Mouse (Mus musculus): ENCODE results near the gene Radil.

Radil gene

DNA sequence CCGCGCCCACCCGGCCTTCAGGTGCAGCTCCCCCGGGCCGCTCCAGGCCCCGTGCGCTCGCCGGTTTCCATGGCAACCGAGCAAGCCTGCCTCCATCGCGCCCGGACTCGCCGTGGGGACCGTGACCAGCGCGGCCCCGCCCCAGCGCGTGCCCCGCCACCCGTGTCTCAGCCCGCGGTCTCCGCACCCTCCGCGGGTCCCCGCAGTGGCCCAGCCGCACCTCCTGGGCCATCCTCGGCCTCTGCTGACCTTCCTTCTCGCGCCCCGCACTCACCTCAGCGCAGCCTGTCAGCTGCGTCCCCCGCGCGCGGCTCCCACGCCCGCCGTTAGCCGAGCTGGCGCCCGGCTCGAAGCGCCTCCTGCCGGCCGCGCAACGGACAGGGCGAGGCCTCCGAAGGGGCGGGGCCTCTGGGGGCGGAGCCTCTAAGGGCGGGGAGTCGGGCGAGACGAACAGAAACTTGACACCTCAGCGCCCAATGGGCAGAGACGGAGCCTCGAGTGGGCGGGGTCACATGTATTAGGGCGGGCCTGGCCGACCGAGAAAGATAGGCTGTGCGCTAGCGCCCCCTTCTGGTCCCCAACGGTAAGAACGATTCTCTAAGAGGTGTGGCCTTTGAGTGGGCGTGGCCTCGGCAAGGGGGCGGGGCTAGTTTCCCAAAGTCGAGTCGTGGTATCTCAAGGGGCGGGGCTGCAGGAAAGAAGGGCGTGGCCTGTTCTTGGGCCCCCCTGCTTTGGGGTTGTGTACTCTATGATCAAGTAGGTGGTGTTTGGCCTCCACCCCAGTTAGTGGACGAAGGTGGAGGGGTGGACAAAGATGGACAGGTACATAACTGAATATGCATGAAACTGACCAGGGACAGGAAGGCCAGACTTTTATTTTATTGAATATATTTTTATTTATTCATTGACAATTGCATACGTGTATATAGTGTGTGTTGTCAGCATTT is at the start of gene Radil:
TSS of gene Radil (minus strand) at position 393 of the 947 bp plus-strand sequence.
- peak; percentile 41 for DNase-seq (ENCODE audit: low read depth, low spot score)

DNA sequence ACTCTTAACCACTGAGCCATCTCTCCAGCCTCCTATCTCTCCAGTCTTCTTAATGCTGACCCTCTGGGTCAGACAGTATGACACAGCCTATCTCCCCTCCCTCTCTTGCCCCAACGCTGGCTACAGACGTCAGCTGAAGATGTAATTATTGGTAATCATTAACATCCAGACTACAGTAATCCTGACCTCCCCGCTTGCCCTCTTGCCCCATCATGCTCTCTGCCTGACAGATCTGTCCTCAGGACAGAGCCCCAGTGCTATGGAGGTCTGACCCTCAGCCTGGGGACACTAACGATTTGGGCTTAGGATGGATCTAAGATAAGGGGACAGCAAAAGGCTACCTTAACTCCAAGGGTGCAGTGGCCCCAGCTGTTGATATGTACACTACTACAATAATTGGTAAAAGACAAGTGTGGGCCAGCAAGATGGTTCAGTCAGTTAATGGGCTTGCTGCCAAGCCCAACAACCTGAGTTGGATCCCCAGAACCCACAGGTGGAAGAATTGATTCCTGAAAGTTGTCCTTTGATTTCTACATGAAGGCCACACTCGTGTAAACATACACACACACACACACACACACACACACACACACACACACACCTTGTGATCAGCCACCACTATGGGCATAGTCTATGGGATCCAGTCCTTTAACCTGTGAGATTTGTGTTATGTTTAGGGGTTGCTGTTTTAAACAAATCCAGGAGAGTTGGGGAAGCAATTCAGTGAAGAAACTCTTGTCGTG is 46.9 kb upstream of the Radil start:
- no peak for DNase-seq (ENCODE audit: low read depth, low spot score)

DNA sequence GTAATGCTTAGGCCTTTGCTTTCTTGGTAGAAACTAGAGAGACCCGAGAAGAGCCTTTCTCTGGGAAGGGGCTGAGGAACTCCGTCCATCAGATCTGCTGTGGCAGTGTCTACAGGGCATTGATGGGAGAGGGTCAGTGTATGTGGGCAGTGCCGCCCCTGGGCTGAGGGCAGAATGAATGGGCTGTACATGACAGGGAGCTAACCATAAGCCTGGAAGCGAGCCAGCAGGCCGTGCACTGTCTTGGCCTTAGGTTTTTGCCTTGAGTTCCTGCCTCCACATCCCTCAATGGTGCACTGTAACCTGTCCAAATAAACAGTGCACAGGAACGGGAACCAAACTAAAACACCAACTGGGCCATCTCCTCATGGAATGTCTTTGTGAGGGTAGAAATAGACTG is 45.8 kb upstream of the Radil start:
- DNase-seq (ENCODE audit: low read depth, low spot score) = no peak

DNA sequence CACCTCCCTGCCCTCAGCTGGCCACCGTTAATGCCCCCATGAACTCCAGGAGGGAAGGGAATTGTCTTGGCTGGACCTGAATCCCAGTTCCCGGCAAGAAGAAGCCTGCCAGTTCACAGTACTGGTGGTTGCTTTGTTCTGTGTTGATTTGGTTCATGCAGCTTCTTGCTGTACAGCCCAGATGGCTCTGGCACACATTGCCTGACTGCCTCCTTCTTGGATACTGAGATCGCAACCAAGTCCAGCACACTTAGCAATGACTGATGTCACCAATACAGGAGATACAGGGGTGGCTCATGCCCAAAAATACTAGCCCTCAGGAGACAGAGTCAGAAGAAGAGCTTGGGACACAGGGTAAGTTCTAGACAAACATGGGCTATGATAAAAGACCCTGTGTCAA is 44.8 kb upstream of the Radil start:
- DNase-seq (ENCODE audit: low read depth, low spot score) = no peak

DNA sequence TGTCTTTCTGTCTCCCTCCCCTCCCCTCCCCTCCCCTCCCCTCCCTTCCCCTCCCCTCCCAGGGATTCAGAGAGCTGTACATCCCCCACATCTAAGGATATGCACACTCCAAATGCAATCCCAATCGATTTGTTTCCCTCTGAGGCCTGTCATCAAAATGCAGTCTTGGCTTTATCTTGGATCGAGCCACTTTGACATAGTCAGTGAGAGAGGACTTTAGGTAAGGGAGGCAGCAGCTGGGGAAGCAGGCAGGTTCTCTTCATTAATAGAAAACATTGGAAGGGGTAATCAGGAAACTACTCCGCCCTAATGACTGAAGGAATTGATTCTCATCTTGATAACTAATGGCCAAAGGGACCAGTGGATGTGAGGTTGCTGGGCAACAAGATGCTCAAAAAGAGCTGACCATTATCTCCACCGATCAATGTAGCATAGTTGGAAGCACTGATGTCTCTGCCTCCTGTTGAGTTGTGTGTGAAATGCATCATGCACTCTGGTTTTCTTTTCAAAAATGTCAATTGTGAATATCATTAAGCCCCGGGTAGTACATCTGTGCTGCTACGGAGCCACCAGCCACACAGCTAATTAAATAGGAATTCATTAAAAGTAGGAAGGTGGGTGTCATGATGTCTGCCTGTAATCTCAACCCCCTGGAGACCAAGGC is 40.2 kb upstream of the Radil start:
- DNase-seq (ENCODE audit: low read depth, low spot score) = no peak

DNA sequence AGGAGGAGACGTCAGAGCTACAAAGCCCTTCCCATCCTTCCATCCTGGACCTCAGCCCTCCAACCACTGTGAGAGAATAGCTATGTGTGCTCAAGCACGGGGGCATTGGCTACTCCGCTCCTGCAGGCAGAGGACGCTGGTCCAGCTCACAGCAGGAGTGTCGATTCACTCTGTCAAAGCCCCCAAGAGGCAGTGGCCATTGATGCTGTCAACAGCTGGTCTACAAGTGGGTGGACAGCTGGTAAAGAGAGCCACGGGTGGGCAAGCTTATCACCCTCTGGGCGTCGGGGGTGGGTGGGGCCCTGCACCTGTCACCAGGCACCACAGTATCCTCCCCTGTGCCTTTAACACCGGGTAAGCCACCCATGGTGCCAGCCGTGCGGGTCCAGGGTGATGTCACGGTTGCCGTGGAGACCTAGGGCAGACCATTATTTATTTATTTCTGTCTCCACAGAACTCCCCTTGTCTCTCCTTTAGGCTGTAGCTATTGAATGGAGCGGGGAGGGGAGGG is 32.8 kb upstream of the Radil start:
- DNase-seq (ENCODE audit: low read depth, low spot score) = no peak

DNA sequence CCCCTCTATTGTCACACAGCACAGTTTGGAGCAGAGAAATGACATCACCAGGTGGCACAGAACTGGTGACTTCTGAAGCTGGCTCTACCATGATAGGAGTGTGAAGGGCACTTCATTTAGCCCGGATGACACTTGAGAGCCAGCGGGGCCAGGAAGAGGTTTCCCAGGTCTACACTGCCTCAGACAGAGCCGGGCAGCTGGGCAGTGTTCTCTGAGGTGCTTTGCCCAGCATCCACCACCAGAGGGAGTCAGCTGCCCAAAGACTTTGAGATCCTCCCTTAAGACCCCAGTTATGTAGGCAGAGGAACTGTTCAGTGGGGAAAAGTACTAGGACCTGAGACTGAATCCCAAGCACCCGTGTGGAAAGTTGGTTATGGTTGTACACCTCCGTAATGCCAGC is 30.6 kb upstream of the Radil start:
- peak; percentile 64 for DNase-seq (ENCODE audit: low read depth, low spot score)

DNA sequence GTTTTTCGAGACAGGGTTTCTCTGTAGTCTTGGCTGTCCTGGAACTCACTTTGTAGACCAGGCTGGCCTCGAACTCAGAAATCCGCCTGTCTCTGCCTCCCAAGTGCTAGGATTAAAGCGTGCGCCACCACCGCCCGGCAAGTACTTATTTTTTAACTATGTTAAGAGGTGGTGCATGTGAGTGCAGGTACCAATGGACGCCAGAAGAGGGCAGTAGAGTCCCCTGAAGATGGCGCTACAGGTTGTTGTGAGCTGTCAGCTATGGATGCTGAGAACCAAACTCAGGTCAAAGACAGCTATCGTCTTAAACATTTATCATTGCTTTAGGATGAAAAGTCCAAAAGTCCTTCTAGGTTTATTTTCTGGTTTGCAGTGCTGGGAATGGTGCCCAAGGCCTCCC is 27.3 kb upstream of the Radil start:
- peak; percentile 10 for DNase-seq (ENCODE audit: low read depth, low spot score)

DNA sequence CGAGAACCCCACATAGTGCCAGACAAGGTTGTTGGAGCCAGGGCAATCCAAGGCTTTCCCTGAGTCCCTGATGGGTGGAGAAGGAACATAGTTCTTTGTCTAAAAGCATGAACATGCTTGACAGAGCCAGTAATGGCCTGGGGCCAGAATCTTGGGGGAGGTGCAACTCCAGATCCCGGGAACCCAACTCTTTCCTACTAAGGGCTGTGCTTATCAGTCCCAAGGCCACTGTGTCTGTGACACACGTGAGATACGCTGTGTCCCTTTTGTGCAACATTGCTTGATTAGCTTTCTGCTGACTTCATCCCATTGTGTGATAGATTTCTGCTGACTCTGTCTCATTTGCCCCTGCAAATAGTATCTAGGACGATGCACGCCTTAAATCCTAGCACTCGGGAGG is 25.9 kb upstream of the Radil start:
- DNase-seq (ENCODE audit: low read depth, low spot score) = no peak

DNA sequence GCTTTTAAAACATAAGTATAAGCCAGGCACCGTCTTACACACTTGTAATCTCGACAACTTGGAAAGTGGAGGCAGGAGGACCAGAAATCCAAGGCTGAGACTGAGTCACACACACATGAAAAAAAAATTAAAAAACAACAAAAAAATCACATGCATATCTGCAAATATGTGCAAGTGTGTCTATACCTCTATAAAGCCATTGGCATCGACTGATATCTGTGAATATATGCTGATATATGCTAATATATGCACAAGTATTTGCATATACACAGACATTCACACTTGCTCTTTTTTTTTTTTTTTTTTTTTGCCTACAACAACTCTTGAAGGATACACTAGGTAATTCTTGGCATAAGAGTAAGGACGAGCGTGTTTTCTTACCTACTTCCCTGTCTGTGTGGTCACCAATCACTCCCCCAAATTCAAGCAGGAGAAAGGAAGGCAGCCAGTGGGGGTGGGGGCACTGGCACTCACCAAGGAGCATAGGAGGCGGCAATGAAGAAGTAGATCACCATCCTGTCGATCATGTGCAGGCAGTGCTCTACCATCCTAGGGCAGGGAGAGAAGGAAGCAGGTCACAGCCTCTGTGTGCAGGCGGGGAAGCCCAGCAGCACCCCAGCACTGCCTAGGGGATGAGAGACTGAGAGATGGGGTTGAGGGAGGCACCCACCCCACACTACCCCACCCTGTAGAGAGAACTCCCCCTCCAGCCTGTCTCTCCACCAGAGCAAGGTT is 23.6 kb upstream of the Radil start:
- no peak for DNase-seq (ENCODE audit: low read depth, low spot score)

DNA sequence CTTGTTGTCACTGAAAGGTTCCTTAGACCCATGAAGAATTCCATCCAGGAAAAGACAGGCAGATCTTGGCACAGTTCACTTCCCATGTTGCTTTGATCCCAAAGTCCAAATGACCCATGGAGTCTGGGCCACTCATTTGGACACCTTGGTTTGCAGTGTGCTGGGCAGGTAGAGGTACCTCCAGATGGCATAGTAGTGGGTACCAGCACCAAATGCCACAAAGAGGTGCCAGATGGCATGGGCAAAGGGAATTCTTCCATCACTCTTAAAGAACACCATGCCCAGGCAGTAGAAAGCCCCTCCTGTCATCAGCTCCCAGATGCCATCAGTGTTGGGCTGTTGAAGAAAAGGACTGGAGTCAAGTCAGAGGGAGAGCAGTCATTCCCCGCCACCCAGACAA is 13.7 kb upstream of the Radil start:
- no peak for DNase-seq (ENCODE audit: low read depth, low spot score)

DNA sequence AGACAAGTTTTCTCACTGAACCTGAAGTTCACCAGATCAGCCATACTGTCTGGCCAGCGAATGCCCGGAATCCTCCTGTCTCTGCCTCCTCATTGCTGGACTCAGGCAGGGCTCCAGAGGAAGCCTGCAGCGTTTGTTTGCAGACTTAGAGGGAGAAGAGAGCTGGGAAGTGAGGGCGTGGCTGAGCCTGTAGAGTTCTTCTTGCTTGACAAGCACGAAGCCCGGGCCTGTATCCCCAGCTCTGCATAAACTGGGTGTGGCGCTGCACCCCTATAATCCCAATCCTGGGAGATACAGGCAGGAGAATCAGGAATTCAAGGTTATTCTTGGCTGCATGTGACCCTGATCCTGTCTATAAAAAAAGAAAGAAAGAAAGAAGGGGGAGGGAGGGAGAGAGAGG is 9.4 kb upstream of the Radil start:
- DNase-seq (ENCODE audit: low read depth, low spot score) = no peak

DNA sequence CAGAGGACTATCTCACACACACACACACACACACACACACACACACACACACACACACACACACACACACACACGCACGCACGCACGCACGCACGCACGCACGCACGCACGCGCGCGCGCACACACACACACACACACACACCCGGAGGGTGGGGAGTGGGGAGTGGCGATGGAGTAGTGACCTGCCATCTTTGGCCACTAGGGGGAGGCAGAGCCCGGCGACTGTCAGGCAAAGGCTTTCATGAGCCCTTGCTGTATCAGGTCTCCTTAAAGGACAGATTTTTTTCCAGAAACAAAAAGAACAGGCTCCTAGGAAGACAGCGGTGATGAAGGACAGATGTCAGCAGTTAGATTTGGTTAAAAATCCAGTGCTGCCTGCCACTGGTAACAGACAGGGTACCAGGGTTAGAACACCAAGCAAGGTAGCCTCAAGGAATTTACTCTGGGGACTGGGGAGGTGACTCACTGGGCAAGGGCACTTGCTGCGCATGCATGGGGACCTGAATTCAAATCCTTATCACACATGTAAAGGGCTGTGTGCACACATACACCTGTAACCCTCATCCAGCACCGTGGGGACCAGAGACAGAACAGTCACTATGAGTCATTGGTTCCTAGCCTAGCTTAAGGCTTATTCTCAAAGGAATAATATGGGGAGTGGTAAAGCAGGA is 6.6 kb upstream of the Radil start:
- DNase-seq (ENCODE audit: low read depth, low spot score) = peak; percentile 84

DNA sequence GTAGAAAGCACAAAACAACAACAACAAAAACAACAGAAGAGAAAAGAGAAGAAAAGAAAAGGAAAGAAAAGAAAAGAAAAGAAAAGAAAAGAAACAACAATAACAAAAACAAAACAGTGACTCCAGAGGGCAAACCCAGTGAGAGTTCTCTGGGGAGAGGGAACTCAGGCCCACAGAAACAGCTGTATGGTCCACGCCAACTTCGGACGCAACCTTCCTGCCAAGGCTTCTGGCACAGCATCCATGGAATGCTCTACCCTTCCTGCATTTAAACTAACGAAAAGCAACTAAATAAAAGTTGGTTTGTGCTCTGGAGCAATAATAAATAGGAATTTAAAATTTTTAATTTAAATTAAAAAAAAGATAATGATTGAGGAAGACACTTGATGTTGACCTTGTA is 5.8 kb upstream of the Radil start:
- DNase-seq (ENCODE audit: low read depth, low spot score) = no peak

DNA sequence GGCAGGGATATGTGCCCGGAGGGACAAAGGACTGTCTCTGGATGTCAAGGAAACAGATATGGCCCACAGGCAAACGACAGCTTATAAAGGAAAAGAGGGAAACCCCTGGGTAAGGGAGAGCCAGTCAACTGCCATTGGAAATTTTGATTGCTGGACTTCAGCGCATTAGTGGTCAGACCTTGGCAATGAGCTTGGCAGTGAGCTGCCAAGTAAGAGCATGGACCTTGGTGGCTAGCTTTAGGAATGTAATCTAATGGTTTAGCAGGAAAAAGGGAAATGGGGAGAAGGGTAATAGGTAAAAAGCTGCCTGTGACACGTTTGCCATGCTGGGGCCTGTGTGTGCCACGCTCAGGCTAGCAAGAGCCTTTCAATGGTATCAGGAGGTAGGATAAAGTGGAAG is 5.0 kb upstream of the Radil start:
- no peak for DNase-seq (ENCODE audit: low read depth, low spot score)

DNA sequence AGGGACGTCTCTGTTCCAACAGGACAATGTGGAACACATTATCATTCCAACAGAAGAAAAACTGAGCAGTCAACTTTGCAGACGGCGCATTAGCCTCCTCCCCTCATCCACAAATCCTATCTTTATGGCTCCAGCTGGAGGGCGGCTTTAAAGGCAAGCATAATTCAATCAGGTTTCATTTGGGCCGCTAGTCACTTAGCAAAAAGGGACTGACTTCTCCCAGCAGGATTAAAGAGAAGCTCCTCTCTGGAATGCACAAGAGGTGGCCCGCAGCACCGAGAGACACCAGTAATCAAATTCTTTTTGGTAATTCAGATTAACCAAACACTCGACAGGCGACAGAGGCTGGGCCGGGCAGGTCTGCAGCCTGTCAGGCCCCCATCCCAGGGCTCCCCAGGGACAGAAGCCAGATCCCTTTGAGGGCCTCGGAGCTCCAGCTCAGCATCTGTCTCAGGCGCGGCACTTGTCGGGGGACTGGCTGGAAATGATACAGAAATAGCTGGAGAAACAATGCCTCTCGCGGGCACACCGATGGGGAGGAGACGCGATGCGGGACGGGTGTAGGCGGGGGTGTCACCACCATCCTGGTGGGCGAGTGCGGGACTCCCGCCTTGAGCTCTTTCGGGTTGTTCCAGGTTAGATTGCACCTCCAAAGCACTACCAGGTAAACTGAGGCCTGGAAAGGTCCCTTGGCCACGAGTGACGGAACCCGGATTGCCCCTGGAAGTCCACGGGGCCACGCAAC is 765 bp downstream of the Radil start:
- no peak for DNase-seq (ENCODE audit: low read depth, low spot score)

DNA sequence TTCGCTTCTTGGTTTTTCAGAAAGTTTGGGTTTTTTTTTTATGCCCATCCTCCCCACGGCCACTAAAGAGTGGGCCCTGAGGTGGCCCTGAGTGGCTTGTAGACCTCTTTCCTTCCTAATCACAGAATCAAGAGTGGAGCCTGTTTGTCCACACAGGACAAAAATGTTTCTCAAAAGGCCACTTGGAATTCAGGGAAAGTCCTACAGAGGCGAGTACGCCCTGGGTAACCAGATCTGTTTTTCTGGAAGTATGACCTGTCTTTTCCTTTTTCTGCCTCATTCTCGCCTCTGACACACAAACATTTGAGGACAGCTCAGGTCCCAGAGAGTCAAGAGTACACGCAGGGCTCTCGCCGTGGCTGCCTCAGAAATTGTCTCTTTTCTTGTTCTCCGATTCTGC is 1.5 kb downstream of the Radil start:
- DNase-seq (ENCODE audit: low read depth, low spot score) = no peak

DNA sequence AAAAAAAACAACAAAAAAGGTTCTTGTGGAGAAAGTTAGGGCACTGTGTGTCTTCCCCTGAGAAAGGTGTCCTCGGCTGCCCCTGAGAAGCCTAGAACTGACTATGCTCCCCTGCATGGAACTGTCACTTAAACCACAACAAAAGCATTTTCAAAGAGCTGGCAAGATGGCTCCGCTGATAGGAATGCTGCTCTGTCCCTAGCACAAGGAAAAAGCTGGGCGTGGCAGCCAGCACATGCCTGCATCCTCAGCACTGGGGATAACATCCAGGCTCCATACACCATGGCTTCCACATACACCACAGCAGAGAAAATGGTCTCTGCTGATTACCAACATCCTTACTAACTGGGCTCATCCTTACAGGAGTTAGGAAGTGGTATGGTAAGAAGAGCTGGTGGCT is 3.8 kb downstream of the Radil start:
- no peak for DNase-seq (ENCODE audit: low read depth, low spot score)

DNA sequence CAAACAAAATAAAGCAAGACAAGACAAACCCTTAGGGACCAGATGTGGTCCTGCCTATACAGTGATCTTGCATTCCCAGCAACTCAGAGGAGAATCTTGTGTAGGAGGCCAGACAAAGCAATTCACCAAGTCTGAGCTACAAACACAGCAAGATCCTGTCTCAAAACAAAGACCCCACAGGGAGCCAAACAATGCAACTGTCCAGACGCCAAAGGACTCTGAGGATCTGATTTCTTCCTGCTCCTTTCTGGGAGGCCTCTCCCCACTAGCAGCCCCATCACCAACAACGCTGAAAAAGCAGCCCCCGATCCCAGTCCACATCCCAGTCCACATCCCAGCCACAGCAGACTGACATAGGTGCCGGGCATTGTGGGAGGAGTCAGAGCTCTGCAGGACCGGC is 4.6 kb downstream of the Radil start:
- no peak for DNase-seq (ENCODE audit: low read depth, low spot score)

All from A20 (cell line).